Mouse (Mus musculus) ES-E14 (cell line): ENCODE measurements at regions not wholly inside any gene's neighbourhood (a gene's known extent, or its start where the extent isn't known, plus 50 kb on each side); places are given as distances from the start of the nearest gene placed in this dataset.

ENCODE experiments used
- CHD2 ChIP-seq: IDR thresholded peaks from 2 replicates; pipeline ENCODE4 v1.6.1; 2014; ENCODE audit warnings: mild to moderate bottlenecking, low read depth, low read length, inconsistent platforms
- MAFK ChIP-seq: IDR thresholded peaks from 2 replicates; pipeline ENCODE4 v1.6.1; 2014; ENCODE audit warnings: mild to moderate bottlenecking, low read depth, low read length, inconsistent platforms; ENCODE audit not compliant: insufficient read depth
- ZC3H11A ChIP-seq: IDR thresholded peaks from 2 replicates; pipeline ENCODE4 v1.6.1; 2012; ENCODE audit warnings: low read depth, mild to moderate bottlenecking, inconsistent platforms, low read length, borderline replicate concordance
- ZNF384 ChIP-seq: IDR thresholded peaks from 2 replicates; pipeline ENCODE4 v1.6.1; 2012; ENCODE audit warnings: low read depth, low read length, inconsistent platforms

- TF ChIP-seq ZC3H11A: peak; percentile 74; the same call in 1 of the 2 replicates
- no peak for TF ChIP-seq MAFK
- TF ChIP-seq CHD2: no peak
- TF ChIP-seq ZNF384: no peak
Observed at GRCm38 (mm10) chr3:41182036-41182899, 99.4 kb upstream of the Pgrmc2 start.
